Mouse (Mus musculus) ES-E14 (cell line): ENCODE measurements around the gene Aox4.

Source experiments
- CHD2 ChIP-seq: IDR thresholded peaks from 2 replicates; pipeline ENCODE4 v1.6.1; 2014; ENCODE audit warnings: mild to moderate bottlenecking, low read depth, low read length, inconsistent platforms
- MAFK ChIP-seq: IDR thresholded peaks from 2 replicates; pipeline ENCODE4 v1.6.1; 2014; ENCODE audit warnings: mild to moderate bottlenecking, low read depth, low read length, inconsistent platforms; ENCODE audit not compliant: insufficient read depth
- ZC3H11A ChIP-seq: IDR thresholded peaks from 2 replicates; pipeline ENCODE4 v1.6.1; 2012; ENCODE audit warnings: low read depth, mild to moderate bottlenecking, inconsistent platforms, low read length, borderline replicate concordance
- ZNF384 ChIP-seq: IDR thresholded peaks from 2 replicates; pipeline ENCODE4 v1.6.1; 2012; ENCODE audit warnings: low read depth, low read length, inconsistent platforms

- no peak for TF ChIP-seq MAFK
- no peak for TF ChIP-seq ZNF384
- TF ChIP-seq CHD2, result no peak
- TF ChIP-seq ZC3H11A, result no peak
Measured at GRCm38 (mm10) chr1:58303009-58303408, 92.8 kb downstream of the Aox4 start.
